Mouse (Mus musculus) heart, embryonic 13.5 days (tissue): Measurements from ENCODE around the gene Gm20671. TPM values are rescaled to one million over a fixed set of nuclear protein-coding genes. Genes with fewer than 3 reads are reported as not detected.
"Not testable (repeated sequence)": the region's sequence is repeated elsewhere in the genome, so short reads cannot be mapped to it uniquely, and the experiment has no call there.

Source experiments
- ATAC-seq: fragments of 200-750 bp; cut with Nextera tagmentation; 2 replicates; pipeline ENCODE4 v1.8.0; 2017; ENCODE audit warnings: moderate TSS enrichment; ENCODE audit not compliant: insufficient number of reproducible peaks, low FRiP score, low TSS enrichment; ENCODE audit errors: extremely low read depth
- H3K27ac ChIP-seq: fragments of 300-500 bp; sonication (generic); replicated peaks from 2 replicates; pipeline ENCODE4 v1.5.1; 2015; ENCODE audit warnings: moderate library complexity, mild to moderate bottlenecking, inconsistent platforms
- H3K27me3 ChIP-seq: fragments of 300-500 bp; sonication (generic); replicated peaks from 2 replicates; pipeline ENCODE4 v1.6.1; 2015; ENCODE audit warnings: mild to moderate bottlenecking, inconsistent platforms
- H3K36me3 ChIP-seq: fragments of 300-500 bp; sonication (generic); 2 replicates; pipeline ENCODE4 v1.6.1; 2015; ENCODE audit warnings: mild to moderate bottlenecking, inconsistent platforms
- H3K4me1 ChIP-seq: fragments of 300-500 bp; sonication (generic); 2 replicates; pipeline ENCODE4 v1.6.1; 2015; ENCODE audit warnings: inconsistent platforms
- H3K4me2 ChIP-seq: fragments of 300-500 bp; sonication (generic); 2 replicates; pipeline ENCODE4 v1.6.1; 2015; ENCODE audit warnings: inconsistent platforms, mild to moderate bottlenecking, moderate library complexity
- H3K4me3 ChIP-seq: fragments of 300-500 bp; sonication (generic); 2 replicates; pipeline ENCODE4 v1.5.1; 2015; ENCODE audit warnings: moderate library complexity, mild to moderate bottlenecking, inconsistent platforms
- H3K9ac ChIP-seq: fragments of 300-500 bp; sonication (generic); 2 replicates; pipeline ENCODE4 v1.6.1; 2015; ENCODE audit warnings: inconsistent platforms, mild to moderate bottlenecking, moderate library complexity
- H3K9me3 ChIP-seq: fragments of 300-500 bp; sonication (generic); 2 replicates; pipeline ENCODE4 v1.6.1; 2016; ENCODE audit warnings: inconsistent platforms
- WGBS: fragments of 180-500 bp; shearing (Covaris S2); methylation state at CpG from one replicate; pipeline ENCODE4 v1.1.7; 2015; ENCODE audit warnings: mixed read lengths; 5-methylcytosine and 5-hydroxymethylcytosine counted together
- polyA plus RNA-seq: library from polyadenylated mRNA; unstranded; fragments of >200 nt; fragmentation: Nextera tagmentation; extraction: Ambion mirVana; gene quantifications from 2 replicates; pipeline ENCODE4 v1.2.1, GENCODE M21; 2015

The Gm20671 gene
- polyA plus RNA-seq, 1 experiment from 2014 or later = not detected

DNA sequence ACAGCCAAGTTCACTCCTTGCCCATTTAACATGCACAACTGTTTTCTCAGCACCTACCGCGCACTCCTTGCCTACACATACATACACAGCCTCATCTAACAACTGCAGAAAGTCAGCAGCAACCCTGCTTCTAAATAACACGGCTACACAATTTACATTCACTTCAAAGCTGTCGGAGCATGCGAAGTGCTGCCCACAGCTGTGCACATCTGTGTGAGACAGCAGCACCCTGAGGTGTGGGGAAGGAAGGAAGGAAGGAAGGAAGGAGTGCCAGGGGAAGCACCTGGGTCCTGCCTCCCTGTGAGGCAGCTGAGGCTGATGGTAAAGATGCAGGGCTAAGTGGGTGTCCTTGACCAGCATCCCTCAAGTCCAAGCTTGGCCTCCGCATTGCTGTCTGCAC, 78.0 kb downstream of the Gm20671 start:
- peaks cover 28% of the 10 kb centered on the region for H3K4me1 ChIP-seq

GRCm38 (mm10) chr5:32747650-32748375, 79.1 kb downstream of the Gm20671 start:
- no peaks in the 10 kb centered on the region for H3K27me3 ChIP-seq
- H3K27ac ChIP-seq = no peak overlapping the region
- H3K4me1 ChIP-seq = peaks cover 28% of the 10 kb centered on the region
- H3K4me2 ChIP-seq = no peak overlapping the region
- no peaks in the 10 kb centered on the region for H3K36me3 ChIP-seq
- no peak overlapping the region for H3K9ac ChIP-seq
- 62% methylated on average over 6 of the region's 6 CpGs for whole genome bisulfite sequencing
- no peak for ATAC-seq
- H3K4me3 ChIP-seq = no peak overlapping the region
- H3K9me3 ChIP-seq = no peaks in the 10 kb centered on the region

More for the DNA sequence above, 78.0 kb downstream of the Gm20671 start:
- Histone ChIP-seq H3K36me3 (no peaks in the 10 kb centered on the region), H3K27ac (no peak overlapping the region), H3K9me3 (no peaks in the 10 kb centered on the region), H3K27me3 (no peaks in the 10 kb centered on the region), H3K4me3 (no peak overlapping the region), H3K4me2 (no peak overlapping the region), H3K9ac (no peak overlapping the region)
- no peak for ATAC-seq
- WGBS = 86% methylated on average over 6 of the region's 6 CpGs

DNA sequence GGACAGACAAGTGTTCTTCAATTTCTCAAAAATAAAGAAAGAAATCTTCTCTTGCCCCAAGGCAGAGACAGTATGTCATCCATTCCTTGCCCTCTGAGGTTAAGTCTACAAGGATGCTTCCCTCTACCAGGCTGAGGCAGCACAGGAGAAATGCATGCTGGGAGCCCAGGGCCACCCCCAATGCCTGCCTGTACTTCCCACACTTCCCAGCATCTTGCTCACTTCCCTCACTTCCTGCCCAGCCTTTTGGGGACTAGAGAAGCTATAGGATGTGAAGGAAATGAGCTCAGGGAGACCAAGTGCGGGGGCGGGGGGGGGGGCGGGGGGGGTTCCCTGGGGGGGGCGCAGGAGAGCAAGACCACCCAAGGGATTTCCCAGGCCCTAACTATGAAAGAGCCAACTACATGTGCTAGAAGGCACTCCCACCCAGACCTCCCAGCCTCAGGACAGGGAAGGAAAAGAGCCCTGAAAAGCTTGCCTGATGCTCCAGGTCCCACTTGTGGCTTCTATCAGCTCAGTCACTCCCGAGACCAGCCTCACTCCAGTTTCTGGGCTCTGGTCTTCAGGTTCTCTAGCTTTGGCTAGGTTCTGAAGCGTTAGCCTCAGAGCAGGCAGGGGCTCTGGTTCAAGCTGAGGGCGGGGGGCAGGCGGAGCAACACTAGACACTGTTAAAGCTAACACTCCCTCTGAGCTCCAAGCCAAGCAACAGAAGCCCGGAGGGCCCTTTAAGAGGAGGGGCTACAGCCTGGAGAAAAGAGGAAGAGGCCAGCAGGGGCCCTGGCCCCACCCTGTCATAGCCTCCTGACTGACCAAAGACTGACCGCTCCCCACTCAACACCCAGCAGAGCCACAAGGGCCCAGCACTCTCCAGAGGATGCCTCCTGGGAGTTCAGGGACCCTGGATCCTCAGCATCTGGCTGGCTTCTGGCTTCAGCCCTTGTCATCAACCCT, 80.9 kb downstream of the Gm20671 start:
- H3K4me1 ChIP-seq = peaks cover 31% of the 10 kb centered on the region
- no peaks in the 10 kb centered on the region for H3K9me3 ChIP-seq
- peak; percentile 81 for ATAC-seq
- peaks cover 4% of the 10 kb centered on the region; the same call in 1 of the 2 replicates for H3K36me3 ChIP-seq
- peak overlapping the region; percentile 87 for H3K27ac ChIP-seq
- peak overlapping the region; percentile 77 for H3K9ac ChIP-seq
- no peaks in the 10 kb centered on the region for H3K27me3 ChIP-seq
- 3% methylated on average over 10 of the region's 10 CpGs for WGBS
- H3K4me3 ChIP-seq = peak overlapping the region; percentile 59
- H3K4me2 ChIP-seq = peak overlapping the region; percentile 72

DNA sequence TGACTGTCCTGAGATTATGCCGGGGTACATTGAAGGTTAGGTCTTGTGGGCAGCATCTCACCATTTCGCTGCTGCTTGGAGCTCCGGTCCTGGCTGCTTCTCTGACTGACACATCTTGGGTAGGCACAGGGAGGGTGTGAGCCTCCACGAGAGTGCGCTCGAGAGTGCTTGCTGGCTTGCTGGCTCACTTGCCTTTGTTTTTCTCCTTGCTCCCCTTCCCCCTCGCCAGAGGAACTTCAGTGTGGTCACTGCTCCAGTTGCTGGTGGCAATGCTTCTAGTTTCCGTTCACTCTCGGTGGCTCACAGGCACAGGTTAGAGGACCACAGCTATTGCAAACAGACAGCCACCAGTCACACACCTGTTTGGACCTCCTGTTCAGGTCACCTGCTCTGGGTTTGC, 84.8 kb downstream of the Gm20671 start:
- WGBS = 70% methylated on average over 9 of the region's 9 CpGs

GRCm38 (mm10) chr5:32741377-32741776, 85.5 kb downstream of the Gm20671 start:
- not testable (repeated sequence) for H3K27me3 ChIP-seq, H3K9me3 ChIP-seq, ATAC-seq, H3K9ac ChIP-seq, H3K4me3 ChIP-seq, H3K27ac ChIP-seq, H3K4me2 ChIP-seq
- 87% methylated on average over 4 of the region's 4 CpGs for WGBS
- H3K36me3 ChIP-seq = peaks cover 21% of the 10 kb centered on the region
- peaks cover 21% of the 10 kb centered on the region for H3K4me1 ChIP-seq

More for the DNA sequence above, 84.8 kb downstream of the Gm20671 start:
- ATAC-seq = no peak
- Histone ChIP-seq H3K36me3 (peaks cover 18% of the 10 kb centered on the region), H3K4me3 (no peak overlapping the region), H3K27me3 (no peaks in the 10 kb centered on the region), H3K4me2 (no peak overlapping the region), H3K4me1 (peaks cover 28% of the 10 kb centered on the region), H3K9me3 (no peaks in the 10 kb centered on the region), H3K27ac (no peak overlapping the region), H3K9ac (no peak overlapping the region)

DNA sequence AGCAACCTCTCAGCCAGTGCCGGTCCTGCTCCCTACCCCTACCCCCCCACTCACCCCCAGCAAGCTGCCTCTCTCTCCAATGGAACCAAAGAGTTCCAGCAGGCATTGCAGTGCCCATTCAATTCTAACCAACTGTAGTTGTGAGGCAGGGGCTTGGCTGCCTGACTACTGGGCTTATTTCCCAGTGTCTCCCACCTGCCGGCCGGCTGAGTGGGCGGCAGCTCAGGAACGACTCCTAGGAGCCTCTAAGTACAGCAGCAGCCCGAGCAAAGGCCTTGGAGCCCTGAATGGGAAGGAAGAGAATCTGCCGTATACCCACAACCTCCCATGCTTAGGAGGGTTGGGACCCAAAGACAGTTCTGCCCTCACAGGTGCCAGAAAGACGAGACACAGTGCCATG, 86.1 kb downstream of the Gm20671 start:
- H3K9ac ChIP-seq, H3K4me2 ChIP-seq, H3K27me3 ChIP-seq, ATAC-seq, H3K4me3 ChIP-seq, H3K27ac ChIP-seq, H3K9me3 ChIP-seq: not testable (repeated sequence)
- 89% methylated on average over 8 of the region's 8 CpGs for WGBS
- Histone ChIP-seq H3K4me1 (peaks cover 16% of the 10 kb centered on the region), H3K36me3 (peaks cover 23% of the 10 kb centered on the region)

- H3K4me1 ChIP-seq = peaks cover 10% of the 10 kb centered on the region
- H3K36me3 ChIP-seq = peaks cover 30% of the 10 kb centered on the region
- H3K9me3 ChIP-seq = no peaks in the 10 kb centered on the region
- H3K4me2 ChIP-seq = no peak overlapping the region
- no peak for ATAC-seq
- 95% methylated on average over 3 of the region's 3 CpGs for WGBS
- H3K4me3 ChIP-seq = no peak overlapping the region
- H3K9ac ChIP-seq = no peak overlapping the region
- H3K27me3 ChIP-seq = no peaks in the 10 kb centered on the region
- H3K27ac ChIP-seq = no peak overlapping the region
Observed at GRCm38 (mm10) chr5:32740138-32740537, 86.8 kb downstream of the Gm20671 start.

GRCm38 (mm10) chr5:32736770-32737169, 90.1 kb downstream of the Gm20671 start:
- H3K4me3 ChIP-seq, H3K27me3 ChIP-seq, H3K4me1 ChIP-seq, H3K9me3 ChIP-seq, H3K27ac ChIP-seq, H3K4me2 ChIP-seq, H3K9ac ChIP-seq: not testable (repeated sequence)
- 88% methylated on average over 3 of the region's 3 CpGs for WGBS
- ATAC-seq = peak; percentile 51
- H3K36me3 ChIP-seq = peaks cover 44% of the 10 kb centered on the region

DNA sequence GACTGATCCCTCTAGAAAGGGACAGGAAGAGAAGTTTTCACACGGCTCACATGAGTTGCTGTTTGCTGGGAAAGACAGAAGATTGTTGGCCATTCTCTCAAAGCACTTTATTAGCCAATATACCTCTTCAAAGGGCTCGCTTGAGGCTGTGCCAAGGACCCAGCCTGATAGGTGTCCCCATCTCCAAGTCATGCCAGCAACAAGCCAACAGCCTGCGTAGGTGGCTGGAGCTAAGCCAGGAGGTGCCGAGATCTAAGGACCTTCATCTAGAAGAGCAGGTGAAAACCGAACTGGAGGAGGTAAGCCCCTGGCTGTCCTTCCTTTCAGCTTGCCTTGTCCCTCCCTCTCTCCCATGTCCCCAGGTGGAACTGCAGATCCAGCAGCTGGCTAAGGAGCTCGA, 91.1 kb downstream of the Gm20671 start:
- no peak overlapping the region for H3K27ac ChIP-seq
- H3K27me3 ChIP-seq = no peaks in the 10 kb centered on the region
- H3K4me3 ChIP-seq = no peak overlapping the region
- no peaks in the 10 kb centered on the region for H3K9me3 ChIP-seq
- H3K4me2 ChIP-seq = no peak overlapping the region
- peaks cover 44% of the 10 kb centered on the region for H3K36me3 ChIP-seq
- WGBS = 89% methylated on average over 6 of the region's 6 CpGs
- no peak overlapping the region for H3K9ac ChIP-seq
- no peaks in the 10 kb centered on the region for H3K4me1 ChIP-seq
- no peak for ATAC-seq

- 98% methylated on average over 6 of the region's 6 CpGs for WGBS
- not testable (repeated sequence) for ATAC-seq, H3K9me3 ChIP-seq, H3K9ac ChIP-seq, H3K27me3 ChIP-seq, H3K4me3 ChIP-seq, H3K27ac ChIP-seq, H3K4me1 ChIP-seq, H3K4me2 ChIP-seq
- H3K36me3 ChIP-seq = peaks cover 44% of the 10 kb centered on the region
Observed at GRCm38 (mm10) chr5:32733892-32734291, 93.0 kb downstream of the Gm20671 start.

GRCm38 (mm10) chr5:32728851-32729250, 98.1 kb downstream of the Gm20671 start:
- H3K4me2 ChIP-seq = no peak overlapping the region
- no peak overlapping the region for H3K4me3 ChIP-seq
- no peaks in the 10 kb centered on the region for H3K27me3 ChIP-seq
- 71% methylated on average over 8 of the region's 8 CpGs for WGBS
- ATAC-seq = no peak
- peaks cover 3% of the 10 kb centered on the region; the same call in 1 of the 2 replicates for H3K9me3 ChIP-seq
- H3K4me1 ChIP-seq = peaks cover 4% of the 10 kb centered on the region; the same call in 1 of the 2 replicates
- H3K27ac ChIP-seq = no peak overlapping the region
- peaks cover 7% of the 10 kb centered on the region for H3K36me3 ChIP-seq
- H3K9ac ChIP-seq = no peak overlapping the region
